ENCODE assay signal across 8 mouse cellular contexts in genomic region chr2:164803201-164803920, GRCm38 (mm10). TPM values are rescaled to one million over a fixed set of nuclear protein-coding genes. Genes with fewer than 3 reads are reported as not detected.
DNase-seq lines count a peak whose midpoint lies in the region; ATAC-seq and TF ChIP-seq lines count a peak whose summit lies in the region.

No protein-coding gene starts in this region.

- in situ Hi-C loops in ES-E14 (cut with MboI; ENCODE audit: low sequenced_read_pairs in 2 of 2, unreplicated experiment in 2 of 2), result no loop called here

- peaks cover 21% of the 10 kb centered on the region for H3K4me1 ChIP-seq in heart, embryonic 12.5 days (replicated peaks)
- peaks cover 0 to 10% of the 10 kb centered on the region in 2 experiments; a peak in 2 of 4 replicates for H3K4me1 ChIP-seq in ES-E14 (ENCODE audit: control insufficient read depth in 2 of 2, insufficient read depth in 2 of 2, low read length in 2 of 2, poor library complexity in 1 of 2)
- peaks cover 21% of the 10 kb centered on the region; the same call in 1 of the 2 replicates for H3K4me1 ChIP-seq in hindbrain, embryonic 14.5 days (replicated peaks; ENCODE audit: control insufficient read depth, insufficient read depth, low read length)
- H3K4me1 ChIP-seq in midbrain, embryonic 11.5 days (ENCODE audit: control insufficient read depth, insufficient read depth, low read length), result peaks cover 7% of the 10 kb centered on the region; the same call in 1 of the 2 replicates

- 91% methylated on average over 16 of the region's 16 CpGs for WGBS in heart, embryonic 12.5 days
- 94% methylated on average over 16 of the region's 16 CpGs for WGBS in hindbrain, embryonic 14.5 days
- 94% methylated on average over 16 of the region's 16 CpGs for WGBS in midbrain, embryonic 11.5 days

- no peaks in the 10 kb centered on the region for H3K9me3 ChIP-seq in heart, embryonic 12.5 days (replicated peaks)
- H3K9me3 ChIP-seq in ES-E14 (ENCODE audit: control insufficient read depth, insufficient read depth, low read depth, low read length), result no peaks in the 10 kb centered on the region
- no peaks in the 10 kb centered on the region for H3K9me3 ChIP-seq in hindbrain, embryonic 14.5 days (ENCODE audit: control insufficient read depth, low read length)
- no peaks in the 10 kb centered on the region for H3K9me3 ChIP-seq in midbrain, embryonic 11.5 days (ENCODE audit: control insufficient read depth, low read length)

- H3K27me3 ChIP-seq in heart, embryonic 12.5 days (replicated peaks), result no peaks in the 10 kb centered on the region
- no peaks in the 10 kb centered on the region for H3K27me3 ChIP-seq in hindbrain, embryonic 14.5 days (ENCODE audit: control insufficient read depth, insufficient read depth, low read length)
- H3K27me3 ChIP-seq in midbrain, embryonic 11.5 days (ENCODE audit: control insufficient read depth, insufficient read depth, low read length), result no peaks in the 10 kb centered on the region

- H3K27ac ChIP-seq in heart, embryonic 12.5 days (ENCODE audit: poor library complexity, severe bottlenecking), result no peak overlapping the region
- no peak overlapping the region for H3K27ac ChIP-seq in ES-E14 (ENCODE audit: insufficient read depth, low read depth, low read length, poor library complexity, severe bottlenecking)
- no peak overlapping the region for H3K27ac ChIP-seq in hindbrain, embryonic 14.5 days
- no peak overlapping the region for H3K27ac ChIP-seq in midbrain, embryonic 11.5 days (ENCODE audit: low read depth, low read length)

- intact Hi-C loops in heart, postnatal 14 days (cut with DNase I), result no loop called here

- no peak for DNase-seq in heart, postnatal 14 days
- DNase-seq in ES-E14 (ENCODE audit: low read depth, low spot score), result no peak
- no peak for DNase-seq in hindbrain, embryonic 14.5 days (ENCODE audit: low spot score)
- DNase-seq in midbrain, embryonic 11.5 days (ENCODE audit: low spot score, missing footprints), result peak; percentile 35
- no peak for DNase-seq in urinary bladder, postnatal 36 days (ENCODE audit: low spot score in 2 of 2)
- DNase-seq in urinary bladder, postnatal 4 days (ENCODE audit: low spot score in 2 of 2), result no peak
- DNase-seq in embryo, embryonic 11 days, result no peak

- peak overlapping the region; percentile 88 for H3K4me2 ChIP-seq in heart, embryonic 12.5 days
- peak overlapping the region; percentile 64 for H3K4me2 ChIP-seq in hindbrain, embryonic 14.5 days (replicated peaks)
- H3K4me2 ChIP-seq in midbrain, embryonic 11.5 days, result peak overlapping the region; percentile 67

- peak overlapping the region; percentile 88 for H3K9ac ChIP-seq in heart, embryonic 12.5 days
- H3K9ac ChIP-seq in ES-E14 (ENCODE audit: insufficient read depth, low read depth, low read length, poor library complexity, severe bottlenecking), result peak overlapping the region; percentile 57; the same call in 1 of the 2 replicates
- H3K9ac ChIP-seq in hindbrain, embryonic 14.5 days, result peak overlapping the region; percentile 75
- peak overlapping the region; percentile 80 for H3K9ac ChIP-seq in midbrain, embryonic 11.5 days (ENCODE audit: low read length)

- no peak for ATAC-seq in heart, embryonic 12.5 days (ENCODE audit: insufficient number of reproducible peaks, low FRiP score)
- ATAC-seq in hindbrain, embryonic 14.5 days (ENCODE audit: low FRiP score), result no peak
- no peak for ATAC-seq in midbrain, embryonic 11.5 days (ENCODE audit: low FRiP score)

- peak overlapping the region; percentile 85 for H3K4me3 ChIP-seq in heart, embryonic 12.5 days
- H3K4me3 ChIP-seq in ES-E14 (ENCODE audit: insufficient read depth in 1 of 2, low read depth in 1 of 2, low read length in 2 of 2, poor library complexity in 1 of 2, severe bottlenecking in 1 of 2), result peak overlapping the region; percentile 91 to 97; a peak in 3 of 4 replicates
- peak overlapping the region; percentile 67 for H3K4me3 ChIP-seq in hindbrain, embryonic 14.5 days (replicated peaks; ENCODE audit: low read length)
- peak overlapping the region; percentile 84; the same call in 1 of the 2 replicates for H3K4me3 ChIP-seq in midbrain, embryonic 11.5 days (ENCODE audit: low read depth, low read length)

- peaks cover 42% of the 10 kb centered on the region for H3K36me3 ChIP-seq in heart, embryonic 12.5 days
- peaks cover 7% of the 10 kb centered on the region; the same call in 1 of the 2 replicates for H3K36me3 ChIP-seq in ES-E14 (ENCODE audit: control insufficient read depth, insufficient read depth, low read length, poor library complexity, severe bottlenecking)
- H3K36me3 ChIP-seq in hindbrain, embryonic 14.5 days (replicated peaks; ENCODE audit: control insufficient read depth, insufficient read depth), result peaks cover 32% of the 10 kb centered on the region
- H3K36me3 ChIP-seq in midbrain, embryonic 11.5 days (ENCODE audit: control insufficient read depth, insufficient read depth, low read length), result no peaks in the 10 kb centered on the region

TF ChIP-seq in ES-E14, 5 proteins besides CTCF, POLR2A, EP300 and RAD21:
- no peak for TF ChIP-seq CHD2 (IDR thresholded peaks at IDR 0.05; ENCODE audit: low read depth, low read length)
- no peak for TF ChIP-seq HCFC1 (IDR thresholded peaks at IDR 0.05; ENCODE audit: borderline replicate concordance, insufficient read depth, low read length)
- no peak for TF ChIP-seq ZNF384 (IDR thresholded peaks at IDR 0.05; ENCODE audit: low read depth, low read length)
- TF ChIP-seq MAFK (IDR thresholded peaks at IDR 0.05; ENCODE audit: insufficient read depth, low read depth, low read length), result no peak
- no peak for TF ChIP-seq ZC3H11A (IDR thresholded peaks at IDR 0.05; ENCODE audit: borderline replicate concordance, low read depth, low read length)

RNA-seq across cellular contexts. Expression of gene Acot8, which starts 1.3 kb away (rescaled TPM):
- polyA plus RNA-seq in heart, embryonic 12.5 days (2016; fragmentation: Nextera tagmentation; extraction: Ambion mirVana), result 14.9 and 16.1 TPM in 2 replicates
- total RNA-seq in heart, postnatal 14 days (2021), result 10 to 100 TPM; 11.2 to 11.3 TPM
- 46.4 and 54.7 TPM in 2 replicates for total RNA-seq in ES-E14 (2012; rRNA removed)
- polyA plus RNA-seq in hindbrain, embryonic 14.5 days (2014; fragmentation: Nextera tagmentation; extraction: Ambion mirVana), result 18.3 and 20.8 TPM in 2 replicates
- 10.2 and 12.6 TPM in 2 replicates for polyA plus RNA-seq in midbrain, embryonic 11.5 days (2014; fragmentation: Nextera tagmentation; extraction: Ambion mirVana)

RNA-seq across cellular contexts. Expression of gene Zswim3, which starts 1.5 kb away (rescaled TPM):
- polyA plus RNA-seq in heart, embryonic 12.5 days (2016; fragmentation: Nextera tagmentation; extraction: Ambion mirVana), result 5.4 and 6.7 TPM in 2 replicates
- 1 to 10 TPM; 2.4 to 2.6 TPM for total RNA-seq in heart, postnatal 14 days (2021)
- total RNA-seq in ES-E14 (2012; rRNA removed), result 6.4 and 7.0 TPM in 2 replicates
- 16.4 and 17.0 TPM in 2 replicates for polyA plus RNA-seq in hindbrain, embryonic 14.5 days (2014; fragmentation: Nextera tagmentation; extraction: Ambion mirVana)
- polyA plus RNA-seq in midbrain, embryonic 11.5 days (2014; fragmentation: Nextera tagmentation; extraction: Ambion mirVana), result 11.4 and 12.6 TPM in 2 replicates

RNA-seq across cellular contexts. Expression of gene Snx21, which starts 17.7 kb away (rescaled TPM):
- polyA plus RNA-seq in heart, embryonic 12.5 days (2016; fragmentation: Nextera tagmentation; extraction: Ambion mirVana), result 30.8 and 31.7 TPM in 2 replicates
- 10 to 100 TPM; 20.8 to 23.0 TPM for total RNA-seq in heart, postnatal 14 days (2021)
- 5.5 and 7.0 TPM in 2 replicates for total RNA-seq in ES-E14 (2012; rRNA removed)
- polyA plus RNA-seq in hindbrain, embryonic 14.5 days (2014; fragmentation: Nextera tagmentation; extraction: Ambion mirVana), result 33.3 and 40.8 TPM in 2 replicates
- 10.4 and 11.7 TPM in 2 replicates for polyA plus RNA-seq in midbrain, embryonic 11.5 days (2014; fragmentation: Nextera tagmentation; extraction: Ambion mirVana)

RNA-seq across cellular contexts. Expression of gene Zswim1, which starts 19.1 kb away (rescaled TPM):
- 9.8 and 10.1 TPM in 2 replicates for polyA plus RNA-seq in heart, embryonic 12.5 days (2016; fragmentation: Nextera tagmentation; extraction: Ambion mirVana)
- total RNA-seq in heart, postnatal 14 days (2021), result 1 to 10 TPM; 3.7 to 5.0 TPM
- 21.5 and 22.6 TPM in 2 replicates for total RNA-seq in ES-E14 (2012; rRNA removed)
- 25.7 and 26.7 TPM in 2 replicates for polyA plus RNA-seq in hindbrain, embryonic 14.5 days (2014; fragmentation: Nextera tagmentation; extraction: Ambion mirVana)
- 22.0 and 23.2 TPM in 2 replicates for polyA plus RNA-seq in midbrain, embryonic 11.5 days (2014; fragmentation: Nextera tagmentation; extraction: Ambion mirVana)

RNA-seq across cellular contexts. Expression of gene Tnnc2, which starts 23.6 kb away (rescaled TPM):
- polyA plus RNA-seq in heart, embryonic 12.5 days (2016; fragmentation: Nextera tagmentation; extraction: Ambion mirVana), result 0.36 and 1.6 TPM in 2 replicates
- not detected for total RNA-seq in heart, postnatal 14 days (2021)
- 1.5 and 1.7 TPM in 2 replicates for total RNA-seq in ES-E14 (2012; rRNA removed)
- polyA plus RNA-seq in hindbrain, embryonic 14.5 days (2014; fragmentation: Nextera tagmentation; extraction: Ambion mirVana), result 0.39 TPM in 1 of 2 replicates, not detected in the other
- polyA plus RNA-seq in midbrain, embryonic 11.5 days (2014; fragmentation: Nextera tagmentation; extraction: Ambion mirVana), result not detected in 2 replicates
